Mouse (Mus musculus): Measurements from ENCODE around the gene Slc19a1. TPM values are rescaled to one million over a fixed set of nuclear protein-coding genes. Genes with fewer than 3 reads are reported as not detected.

Gene Slc19a1
- polyA plus RNA-seq (2017; shearing (Covaris generic)) = 20.2 TPM

GRCm38 (mm10) chr10:77031768-77032375 is at the start of gene Slc19a1:
Gene Slc19a1, plus strand, starts transcription at chr10:77032241.

Other genes starting within 250 kb of the Slc19a1 start
- 9.1 TPM for gene Pcbp3, start 70.4 kb upstream of the Slc19a1 start, polyA plus RNA-seq (2017; shearing (Covaris generic))
- gene Col18a1, start 134.3 kb downstream of the Slc19a1 start, polyA plus RNA-seq (2017; shearing (Covaris generic)) = 0.20 TPM
- gene Pofut2, start 227.0 kb downstream of the Slc19a1 start, polyA plus RNA-seq (2017; shearing (Covaris generic)) = 47.3 TPM